Mouse (Mus musculus): ENCODE data around the gene Foxr1. TPM values are rescaled to one million over a fixed set of nuclear protein-coding genes. Genes with fewer than 3 reads are reported as not detected.

The Foxr1 gene
- total RNA-seq (2023), result not detected

GRCm38 (mm10) chr9:44440961-44441360 lies at the start of gene Foxr1:
Gene Foxr1, minus strand, starts transcription at chr9:44441136.

GRCm38 (mm10) chr9:44482552-44482951 lies 41.6 kb upstream of the Foxr1 start, which contains the start of gene Bcl9l:
Gene Bcl9l, plus strand, starts transcription at chr9:44482825.

DNA sequence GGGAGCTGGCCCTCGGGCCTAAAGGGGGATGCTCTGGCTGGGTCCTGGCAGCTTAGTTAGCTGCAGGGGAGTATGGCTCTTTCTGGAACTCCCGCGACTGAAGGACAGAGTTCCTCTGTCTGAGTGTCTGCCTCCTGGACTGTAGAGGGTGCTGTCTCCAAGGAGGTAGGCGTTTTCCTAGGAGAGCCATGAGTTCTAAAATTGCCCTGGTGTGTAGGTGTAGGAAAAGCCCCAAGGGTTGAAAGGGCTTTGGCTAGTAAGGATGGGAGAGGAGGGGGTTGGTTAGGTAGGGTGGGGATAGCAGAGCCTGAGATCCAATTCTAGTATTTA lies 13.9 kb upstream of the Foxr1 start, which contains the start of gene Upk2:
Gene Upk2, minus strand, starts transcription at position 86 of the 330 bp plus-strand sequence.

GRCm38 (mm10) chr9:44418519-44419385 lies 22.2 kb downstream of the Foxr1 start, which contains the start of gene Ccdc84:
Gene Ccdc84, minus strand, starts transcription at chr9:44418569.

GRCm38 (mm10) chr9:44406906-44407751 lies 33.8 kb downstream of the Foxr1 start, which contains the start of the genes Rps25 and Trappc4:
Gene Rps25, plus strand, starts transcription at chr9:44407139.
Gene Trappc4, minus strand, starts transcription at chr9:44407600.

GRCm38 (mm10) chr9:44396684-44397411 lies 44.1 kb downstream of the Foxr1 start, which contains the start of gene Slc37a4:
Gene Slc37a4, plus strand, starts transcription at chr9:44396852.

Other genes starting within 250 kb of the Foxr1 start
- 100 to 1,000 TPM; 215 to 217 TPM for gene Cbl, start 207.1 kb downstream of the Foxr1 start, total RNA-seq (2023)
- not detected for gene Ccdc153, start 200.5 kb downstream of the Foxr1 start, total RNA-seq (2023)
- gene Pdzd3, start 189.7 kb downstream of the Foxr1 start, total RNA-seq (2023), result 1 to 10 TPM; 1.6 TPM
- 10 to 100 TPM; 61.4 to 69.3 TPM for gene Nlrx1, start 172.5 kb downstream of the Foxr1 start, total RNA-seq (2023)
- gene Abcg4, start 152.5 kb downstream of the Foxr1 start, total RNA-seq (2023), result 1 to 10 TPM; 3.7 to 9.7 TPM
- 10 to 100 TPM; 35.6 to 40.8 TPM for gene Hinfp, start 135.5 kb downstream of the Foxr1 start, total RNA-seq (2023)
- 10 to 100 TPM; 21.6 to 23.7 TPM for gene C2cd2l, start 120.9 kb downstream of the Foxr1 start, total RNA-seq (2023)
- gene Dpagt1, start 115.1 kb downstream of the Foxr1 start, total RNA-seq (2023), result 10 to 100 TPM; 13.9 to 15.2 TPM
- gene H2afx, start 106.4 kb downstream of the Foxr1 start, total RNA-seq (2023), result 100 to 1,000 TPM; 273 to 278 TPM
- gene Hmbs, start 96.9 kb downstream of the Foxr1 start, total RNA-seq (2023), result 10 to 100 TPM; 43.9 to 66.5 TPM
- gene Vps11, start 79.5 kb downstream of the Foxr1 start, total RNA-seq (2023), result 10 to 100 TPM; 37.1 to 37.2 TPM
- gene Hyou1, start 61.6 kb downstream of the Foxr1 start, total RNA-seq (2023), result 10 to 100 TPM; 50.6 to 54.5 TPM
- gene Slc37a4, start 44.3 kb downstream of the Foxr1 start, total RNA-seq (2023), result 10 to 100 TPM; 12.4 to 13.7 TPM
- 1,000 to 10,000 TPM in 1 of 2 experiments, 100 to 1,000 TPM in 1; 988 to 1,162 TPM for gene Rps25, start 34.0 kb downstream of the Foxr1 start, total RNA-seq (2023)
- gene Trappc4, start 33.5 kb downstream of the Foxr1 start, total RNA-seq (2023), result 10 to 100 TPM; 50.5 to 53.9 TPM
- gene Ccdc84, start 22.6 kb downstream of the Foxr1 start, total RNA-seq (2023), result 10 to 100 TPM; 23.0 to 26.9 TPM
- gene Upk2, start 13.8 kb upstream of the Foxr1 start, total RNA-seq (2023), result not detected
- gene Bcl9l, start 41.7 kb upstream of the Foxr1 start, total RNA-seq (2023), result 10 to 100 TPM in 1 of 2 experiments, 1 to 10 TPM in 1; 6.9 to 10.2 TPM
- gene Cxcr5, start 120.7 kb upstream of the Foxr1 start, total RNA-seq (2023), result under 1 TPM; 0.24 to 0.42 TPM
- 100 to 1,000 TPM; 114 to 116 TPM for gene Ddx6, start 163.8 kb upstream of the Foxr1 start, total RNA-seq (2023)
- not detected for gene Treh, start 232.1 kb upstream of the Foxr1 start, total RNA-seq (2023)

Data from neutrophil, adult 59 days (primary cell).